Mouse (Mus musculus) adrenal gland, adult (tissue): ENCODE results near the gene Bglap3.
"Not testable (repeated sequence)": the region's sequence is repeated elsewhere in the genome, so short reads cannot be mapped to it uniquely, and the experiment has no call there.

Source experiments
- DNase-seq, 2 experiments: peaks; one replicate each; pipeline ENCODE4 v3.0.0; 2022 to 2023; ENCODE audit warnings: low spot score in 1 of 2; ENCODE audit not compliant: inconsistent age in 2 of 2

The Bglap3 gene

DNA sequence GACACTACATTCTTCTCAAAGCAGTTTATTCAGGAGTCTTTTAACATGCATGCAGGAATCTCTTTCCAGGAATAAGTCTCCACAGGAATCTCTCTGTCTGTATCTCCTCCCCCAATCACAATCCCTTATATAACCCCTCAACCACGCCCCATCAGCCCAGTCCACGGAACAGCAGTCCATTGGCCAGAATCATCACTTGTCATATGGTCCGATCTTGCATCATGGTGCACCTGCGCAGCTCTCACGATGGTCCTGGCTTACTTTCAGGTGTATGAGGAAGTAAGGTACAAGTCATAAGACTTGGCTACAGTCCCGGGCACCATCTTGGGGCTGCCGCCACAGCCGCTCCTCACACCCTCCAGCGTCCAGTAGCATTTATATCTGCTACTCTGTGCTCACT is at the start of gene Bglap3:
Gene Bglap3, minus strand, starts transcription at position 101 of the 400 bp plus-strand sequence.
- not testable (repeated sequence) for DNase-seq

DNA sequence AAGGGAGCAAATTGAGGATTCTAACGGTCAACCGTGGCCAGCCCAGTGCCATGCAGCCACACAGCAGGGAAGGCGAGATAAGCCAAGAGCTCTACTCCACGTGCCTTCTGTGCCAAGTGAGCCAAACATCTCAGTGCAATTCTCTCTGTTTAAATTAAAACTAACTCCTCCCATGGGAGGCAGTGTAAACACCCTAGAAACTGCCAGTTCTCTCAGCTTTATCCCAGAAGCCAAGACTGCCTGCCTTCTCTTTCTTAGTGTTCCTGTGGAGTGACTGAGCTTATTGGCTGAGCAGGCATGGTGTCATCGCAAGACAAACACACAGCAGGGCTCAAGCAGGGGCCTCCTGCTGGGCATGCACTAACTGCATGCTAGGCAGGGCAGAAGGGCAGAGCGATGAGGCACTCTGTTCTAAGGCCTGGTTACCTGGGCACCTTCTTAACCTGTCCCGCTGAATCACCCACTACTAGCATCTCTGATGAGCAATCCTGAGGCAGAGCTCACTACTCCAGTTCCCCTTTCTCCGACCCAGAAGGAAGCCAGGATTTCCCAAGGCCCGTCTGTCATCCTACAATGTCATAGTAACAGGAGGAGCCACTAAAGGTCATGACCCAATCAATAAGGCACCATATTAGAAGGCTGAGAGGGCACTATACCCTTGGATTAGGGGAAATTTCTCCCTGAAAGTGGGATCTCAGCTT is 49.6 kb upstream of the Bglap3 start:
- DNase-seq: no peak

DNA sequence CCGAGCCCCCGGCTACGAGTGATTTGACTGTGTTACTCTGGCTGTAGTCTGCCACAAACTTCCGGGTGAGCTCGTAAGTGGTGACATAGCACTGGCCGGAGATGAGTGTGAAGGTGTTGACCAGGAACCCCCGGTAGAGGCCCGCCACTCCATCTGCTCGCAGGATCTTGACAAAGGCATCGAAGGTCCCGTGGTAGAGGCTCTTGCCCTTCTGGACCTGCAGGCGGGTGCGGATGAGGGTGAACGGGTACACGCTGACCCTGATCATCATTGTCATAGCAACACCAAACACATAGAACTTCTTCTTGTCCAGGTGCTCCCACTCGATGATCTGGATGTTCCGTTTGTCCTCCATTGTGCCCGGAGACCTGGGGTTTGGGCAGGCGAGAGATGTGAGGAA is 48.2 kb upstream of the Bglap3 start:
- no peak for DNase-seq

- DNase-seq: peak in 1 of 2 experiments; percentile 61
Measured at GRCm38 (mm10) chr3:88418016-88418415, 45.5 kb upstream of the Bglap3 start.

DNA sequence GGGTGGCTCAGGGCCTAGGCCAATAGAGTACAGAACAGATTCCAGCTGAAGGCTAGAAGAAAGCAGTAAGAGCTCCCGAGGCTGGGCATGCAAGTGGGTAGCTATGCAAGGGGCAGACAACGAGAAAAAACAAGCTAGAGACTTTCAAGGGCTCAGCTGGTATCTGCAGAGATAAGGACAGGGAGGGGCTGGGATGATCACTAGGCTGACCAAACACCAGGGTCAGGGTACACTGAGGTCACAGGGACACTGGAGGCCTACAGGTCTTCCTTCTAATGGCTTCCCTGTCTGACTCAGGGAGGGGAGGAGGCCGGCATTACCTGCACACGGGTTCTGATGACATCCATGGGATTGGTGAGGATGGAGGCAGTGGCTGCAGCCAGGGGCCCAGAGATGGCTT is 43.1 kb upstream of the Bglap3 start:
- DNase-seq: peak in 1 of 2 experiments; percentile 55

GRCm38 (mm10) chr3:88412636-88413035 is 40.1 kb upstream of the Bglap3 start:
- DNase-seq: peak in 1 of 2 experiments; percentile 44

- DNase-seq: peak; percentile 61 to 88
Measured at GRCm38 (mm10) chr3:88411681-88412080, 39.1 kb upstream of the Bglap3 start.

GRCm38 (mm10) chr3:88410645-88411031 is 38.1 kb upstream of the Bglap3 start:
- DNase-seq: peak; percentile 55 to 83

DNA sequence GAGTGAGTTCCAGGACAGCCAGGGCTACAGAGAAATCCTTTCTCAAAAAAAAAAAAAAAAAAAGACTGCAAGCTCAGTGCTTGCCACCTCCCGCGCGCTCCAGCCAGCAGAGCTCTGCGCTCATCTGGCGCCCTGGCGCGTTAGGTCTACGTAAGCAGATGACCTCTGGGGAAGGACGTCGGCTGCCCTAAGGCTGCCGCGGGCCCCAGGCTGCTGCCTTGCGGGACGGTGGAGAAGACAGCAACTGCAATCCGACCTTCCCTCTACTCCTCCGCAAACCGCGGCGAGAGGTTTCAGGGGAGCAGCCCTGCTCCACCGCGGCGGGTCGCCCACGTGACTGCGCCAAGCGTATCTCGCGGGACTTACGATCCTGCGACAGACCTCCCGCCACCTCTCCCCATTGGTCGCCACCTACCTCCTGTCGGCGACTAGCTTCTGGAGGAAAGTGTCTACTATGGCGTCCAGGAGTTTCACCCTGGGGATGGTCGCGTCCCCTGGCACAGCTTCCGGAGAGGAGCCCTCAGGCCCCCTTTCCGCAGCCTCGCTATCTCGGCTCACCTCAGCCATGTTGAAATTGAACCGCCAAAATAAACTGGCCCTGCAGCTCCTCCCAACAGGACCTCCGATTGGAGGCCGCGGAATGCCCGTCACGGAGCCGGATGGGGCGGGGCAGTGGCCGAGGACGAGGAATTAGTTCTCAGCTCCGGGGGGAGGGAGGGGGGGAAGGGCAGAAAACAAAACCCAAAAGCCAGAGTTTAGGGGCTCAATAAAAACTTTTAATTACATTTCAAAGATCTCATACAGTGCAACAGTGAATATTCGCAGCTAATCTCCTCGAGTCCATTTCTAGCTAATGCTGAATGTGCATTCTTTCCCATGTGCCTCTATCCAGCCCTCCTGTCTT is 37.5 kb upstream of the Bglap3 start, which contains the start of gene Pmf1:
Gene Pmf1, minus strand, starts transcription at position 591 of the 904 bp plus-strand sequence.
- peak; percentile 95 to 98 for DNase-seq

DNA sequence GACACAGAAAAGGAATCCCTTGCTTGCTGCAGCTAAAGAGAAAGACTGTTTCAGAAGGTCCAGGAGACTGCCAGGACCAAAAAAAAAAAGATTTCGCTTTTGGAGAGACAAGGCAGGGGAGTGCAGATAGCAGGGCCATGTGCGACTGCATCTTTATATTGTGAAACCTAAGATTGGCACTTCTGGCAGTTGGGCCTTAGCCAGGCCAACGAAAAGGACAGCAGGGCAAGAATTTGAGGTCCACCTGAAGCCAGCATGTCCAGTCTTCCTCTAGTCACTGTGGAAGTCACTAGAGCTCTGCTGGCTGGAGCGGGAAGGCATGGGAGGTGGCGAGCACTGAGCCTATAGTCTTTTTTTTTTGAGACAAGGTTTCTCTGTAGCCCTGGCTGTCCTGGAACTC is 36.4 kb upstream of the Bglap3 start:
- peak in 1 of 2 experiments; percentile 63 for DNase-seq

- DNase-seq: peak in 1 of 2 experiments; percentile 55
Measured at GRCm38 (mm10) chr3:88407529-88407928, 35.0 kb upstream of the Bglap3 start.

DNA sequence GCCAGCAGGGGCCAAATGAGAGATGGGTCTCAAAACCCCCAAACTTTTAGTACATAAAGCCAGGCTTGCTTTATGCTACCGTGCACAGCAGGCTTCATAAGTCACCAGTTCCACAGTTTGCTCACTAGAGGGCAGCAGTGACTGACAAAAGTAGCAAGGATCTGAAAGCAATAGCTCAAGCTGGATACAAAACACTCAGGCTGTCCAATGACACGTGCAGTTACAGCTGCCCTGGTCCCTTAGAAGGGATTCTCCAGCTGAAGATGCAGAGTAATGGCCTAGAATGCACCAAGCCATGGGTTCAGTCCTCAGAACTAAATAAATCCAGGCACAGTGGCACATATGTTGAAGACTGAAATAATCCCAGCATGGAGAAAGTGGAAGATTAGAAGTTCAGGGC is 34.5 kb upstream of the Bglap3 start:
- DNase-seq: peak; percentile 66 to 90

DNA sequence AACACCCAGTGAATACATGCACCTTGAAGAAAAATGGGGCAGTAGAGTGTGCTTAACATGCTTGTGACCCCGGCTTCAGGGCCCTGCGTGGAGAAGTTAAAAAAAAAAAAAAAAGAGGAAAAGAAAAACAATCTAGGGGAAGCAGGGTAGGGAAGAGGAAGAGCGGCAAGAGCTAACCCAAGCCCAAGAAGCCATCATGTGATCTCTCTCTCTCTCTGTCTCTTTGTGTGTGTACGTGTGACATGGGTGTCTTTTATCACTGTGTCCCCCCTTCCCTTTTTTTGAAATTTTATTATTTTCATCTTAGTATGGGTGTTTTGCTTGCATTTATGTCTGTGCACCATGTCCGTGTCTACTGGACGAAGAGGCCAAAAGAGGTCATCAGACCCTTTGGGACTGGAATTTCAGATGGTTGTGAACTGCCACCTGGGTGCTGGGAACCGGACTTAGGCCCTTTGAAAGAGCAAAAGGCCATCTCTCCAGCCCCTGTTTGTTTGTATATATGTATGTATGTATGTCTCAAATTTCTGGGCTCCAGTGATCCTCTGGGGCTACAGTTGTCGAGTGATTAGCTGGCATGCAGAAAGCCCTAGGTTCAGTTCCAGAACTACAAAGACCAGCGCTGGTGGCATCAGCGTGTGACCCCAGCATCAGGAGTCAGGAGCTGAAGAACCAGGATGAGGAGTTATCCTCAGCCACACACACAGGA is 31.1 kb upstream of the Bglap3 start:
- peak in 1 of 2 experiments; percentile 19 for DNase-seq

DNA sequence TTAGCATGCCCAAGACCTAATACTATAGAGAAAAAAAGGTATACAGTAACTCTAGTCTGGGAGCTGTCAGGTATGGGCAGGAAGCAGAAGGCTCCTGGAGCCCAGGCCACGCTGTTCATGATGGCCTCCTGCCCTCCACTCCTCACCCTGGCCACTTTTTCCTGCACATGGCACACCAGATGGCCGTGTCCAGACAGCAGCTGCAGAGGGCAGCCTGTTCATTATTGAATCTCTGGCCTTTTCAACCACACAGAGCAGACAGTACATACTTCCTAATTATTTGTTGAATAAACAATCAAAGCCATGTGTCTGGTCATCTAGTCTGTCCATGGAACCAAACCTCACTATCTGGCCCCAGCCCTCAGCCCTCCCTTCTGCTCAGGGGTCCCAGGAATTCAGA is 26.1 kb upstream of the Bglap3 start:
- peak in 1 of 2 experiments; percentile 32 for DNase-seq

DNA sequence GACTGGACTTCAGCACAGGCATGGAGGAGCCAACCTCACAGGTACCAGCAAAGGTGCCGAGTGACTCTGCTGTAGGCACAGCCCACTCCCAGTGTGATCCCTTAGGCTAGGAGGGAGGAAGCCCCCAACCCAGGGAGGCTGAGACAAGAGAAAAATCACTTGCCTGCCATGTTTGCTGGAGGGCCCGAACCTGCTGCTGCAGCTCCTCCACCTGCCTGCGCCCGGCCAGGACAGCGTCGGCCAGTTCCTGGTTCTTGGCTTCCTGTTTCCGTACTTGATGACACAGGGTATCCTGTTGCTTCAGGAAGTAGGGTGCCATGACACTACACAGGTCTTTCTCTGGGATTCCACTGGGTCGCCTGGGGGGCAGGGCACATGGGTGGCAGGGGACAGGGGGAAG is 23.2 kb upstream of the Bglap3 start:
- DNase-seq: no peak

DNA sequence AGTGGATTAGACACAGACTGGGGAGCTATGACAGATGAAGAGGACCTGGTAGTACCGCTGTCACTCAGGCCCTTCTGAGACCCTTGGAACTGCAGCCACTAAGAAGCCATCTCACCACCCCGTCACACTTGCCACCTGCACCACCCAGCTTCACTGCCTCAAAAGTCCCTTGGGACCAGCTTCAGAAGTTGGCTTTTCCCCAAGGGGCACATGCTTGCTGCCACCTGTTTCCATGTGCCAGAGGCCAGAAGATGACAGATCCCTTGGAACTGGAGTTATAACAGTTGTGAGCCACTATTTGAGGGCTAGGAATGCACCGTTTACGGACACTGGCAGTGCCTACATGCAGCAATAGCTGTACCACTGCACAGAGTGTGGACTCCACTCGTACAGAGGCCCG is 22.7 kb upstream of the Bglap3 start:
- DNase-seq: no peak

DNA sequence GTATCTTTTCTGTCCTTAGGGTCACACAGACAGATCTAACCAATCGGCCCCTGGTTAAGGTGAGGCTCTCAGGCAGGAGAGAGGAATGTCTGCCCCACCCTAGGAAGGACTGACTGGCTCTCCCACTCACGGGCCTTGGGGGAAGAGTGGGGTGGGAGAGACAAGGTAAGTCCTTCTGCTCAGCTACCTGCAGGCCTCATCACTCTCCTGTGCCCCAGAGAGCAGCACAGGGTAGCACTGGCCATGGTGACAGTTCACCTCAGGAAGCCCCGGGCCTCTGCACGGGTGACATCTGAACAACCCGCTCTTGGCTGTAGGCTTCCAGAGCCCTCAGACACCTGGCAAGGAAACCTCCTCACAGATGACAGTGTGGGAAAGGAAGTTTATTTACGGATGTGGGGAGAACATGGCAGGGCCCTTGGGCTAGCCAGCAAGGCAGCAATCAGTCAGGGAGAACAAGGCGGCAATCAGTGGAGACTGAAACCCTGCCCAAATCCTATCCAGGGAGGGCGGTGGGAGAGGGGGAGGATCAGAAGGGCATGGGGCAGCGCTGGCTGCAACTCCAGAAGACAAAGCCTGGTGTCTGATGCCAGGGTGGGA is 21.3 kb upstream of the Bglap3 start:
- no peak for DNase-seq

DNA sequence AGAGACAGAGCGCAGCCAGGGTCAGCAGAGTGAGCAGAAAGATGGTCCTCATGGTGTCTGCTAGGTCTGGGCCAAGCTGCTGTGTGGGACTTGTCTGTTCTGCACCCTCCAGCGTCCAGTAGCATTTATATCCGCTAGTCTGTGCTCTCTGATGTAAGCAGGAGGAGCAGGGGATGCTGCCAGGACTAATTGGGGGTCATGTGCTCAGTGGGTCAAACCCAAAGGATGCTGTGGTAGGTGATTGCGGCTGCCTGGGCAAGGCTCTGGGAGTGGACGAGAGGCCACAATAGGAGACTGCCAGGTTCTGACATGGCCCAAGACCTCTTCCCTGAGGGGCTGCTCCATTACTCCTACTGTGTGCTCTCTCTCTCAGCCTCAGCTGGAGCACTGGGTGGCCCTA is 11.8 kb upstream of the Bglap3 start, which contains the start of gene Bglap:
Gene Bglap, minus strand, starts transcription at position 101 of the 400 bp plus-strand sequence.
- no peak for DNase-seq

DNA sequence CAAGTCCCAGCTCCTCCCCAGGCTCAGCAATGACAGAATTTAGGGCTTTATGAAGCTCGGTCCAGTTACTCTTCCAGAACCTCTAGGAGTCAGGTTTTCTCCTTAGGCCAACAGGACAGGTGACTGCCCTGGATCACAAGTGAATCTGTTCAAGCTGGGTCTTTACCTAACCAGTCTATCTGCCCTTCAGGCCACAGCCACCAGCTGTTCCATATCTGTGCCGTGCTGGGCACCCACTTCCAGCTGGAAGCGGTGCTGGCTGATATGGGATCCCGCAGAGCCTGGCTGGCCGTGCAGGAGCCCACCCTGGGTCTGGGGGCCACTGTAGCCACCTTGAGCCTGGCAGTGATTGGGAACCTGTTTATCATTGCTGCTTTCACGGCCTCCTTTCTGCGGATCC is 9.8 kb upstream of the Bglap3 start:
- not testable (repeated sequence) for DNase-seq

DNA sequence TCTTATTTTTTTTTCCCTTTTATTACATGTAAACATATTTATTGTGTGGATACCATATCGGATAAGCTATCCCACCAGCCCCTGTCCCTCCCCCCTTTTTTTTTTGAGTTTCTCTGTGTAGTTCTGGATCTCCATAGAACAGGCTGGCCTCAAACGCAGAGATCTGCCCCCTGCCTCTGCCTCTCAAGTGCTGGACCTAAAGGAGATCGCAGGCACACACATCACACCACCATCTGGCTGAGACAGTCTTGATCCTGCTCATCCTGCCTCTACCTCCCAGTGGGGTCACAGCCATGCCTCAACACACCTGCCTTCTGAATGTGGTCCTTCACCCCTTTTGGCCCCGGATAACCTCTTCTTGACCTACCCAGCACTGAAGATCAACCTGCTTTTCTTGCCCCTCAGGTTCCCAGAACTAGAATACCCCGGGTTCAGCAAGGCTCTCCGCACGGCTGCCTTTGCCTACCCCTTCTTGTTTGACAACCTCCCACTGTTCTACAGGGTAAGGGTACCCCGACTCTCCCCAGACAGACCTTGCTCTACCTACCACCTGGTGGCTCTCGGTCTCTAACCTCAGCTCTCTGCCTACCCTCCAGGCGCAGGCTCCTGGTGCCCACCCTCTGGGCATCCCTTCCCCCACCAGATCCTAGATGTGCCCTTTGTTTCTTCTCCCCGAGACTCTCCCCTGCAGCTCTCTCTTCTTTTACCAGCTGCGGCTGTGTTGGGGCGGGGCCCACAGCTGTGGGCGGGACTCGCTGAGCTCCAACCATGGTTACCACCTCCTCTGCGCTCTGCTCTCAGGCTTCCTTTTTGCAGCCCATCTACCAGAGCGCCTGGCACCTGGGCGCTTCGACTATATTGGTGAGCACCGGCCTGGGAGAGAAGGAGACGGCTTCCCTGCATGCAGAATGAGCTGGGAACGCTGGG is 9.1 kb upstream of the Bglap3 start:
- peak in 1 of 2 experiments; percentile 48 for DNase-seq
